Mouse (Mus musculus): ENCODE results near the gene Tab1. TPM values are rescaled to one million over a fixed set of nuclear protein-coding genes. Genes with fewer than 3 reads are reported as not detected.

Tab1 gene
- polyA plus RNA-seq, 1 experiment from 2014 or later, result 21.6 TPM

- no peak overlapping the region for H3K4me2 ChIP-seq (replicated peaks; ENCODE audit: low read depth, low read length)
- no peak for DNase-seq (ENCODE audit: low spot score)
- ATAC-seq (ENCODE audit: low FRiP score), result no peak
- H3K27me3 ChIP-seq (ENCODE audit: control insufficient read depth, insufficient read depth, low read length), result no peaks in the 10 kb centered on the region
- H3K4me1 ChIP-seq (replicated peaks; ENCODE audit: control insufficient read depth, insufficient read depth, low read length), result no peaks in the 10 kb centered on the region
- no peaks in the 10 kb centered on the region for H3K36me3 ChIP-seq (ENCODE audit: control insufficient read depth, insufficient read depth, low read length)
- H3K9me3 ChIP-seq (ENCODE audit: control insufficient read depth, low read length), result no peaks in the 10 kb centered on the region
- no peak overlapping the region for H3K27ac ChIP-seq (ENCODE audit: low read depth, low read length)
- 50% methylated on average over 1 of the region's 1 CpGs for WGBS
- H3K4me3 ChIP-seq (ENCODE audit: low read depth, low read length), result no peak overlapping the region
- H3K9ac ChIP-seq (ENCODE audit: low read depth, low read length), result no peak overlapping the region
Measured at GRCm38 (mm10) chr15:80127191-80127590, 5.7 kb upstream of the Tab1 start.

GRCm38 (mm10) chr15:80129982-80130381, 2.9 kb upstream of the Tab1 start:
- Histone ChIP-seq H3K9me3 (ENCODE audit: control insufficient read depth, low read length) (no peaks in the 10 kb centered on the region), H3K27me3 (ENCODE audit: control insufficient read depth, insufficient read depth, low read length) (no peaks in the 10 kb centered on the region), H3K4me2 (replicated peaks; ENCODE audit: low read depth, low read length) (no peak overlapping the region), H3K4me3 (ENCODE audit: low read depth, low read length) (no peak overlapping the region), H3K4me1 (replicated peaks; ENCODE audit: control insufficient read depth, insufficient read depth, low read length) (peaks cover 10% of the 10 kb centered on the region), H3K9ac (ENCODE audit: low read depth, low read length) (no peak overlapping the region), H3K27ac (ENCODE audit: low read depth, low read length) (no peak overlapping the region), H3K36me3 (ENCODE audit: control insufficient read depth, insufficient read depth, low read length) (no peaks in the 10 kb centered on the region)
- 95% methylated on average over 6 of the region's 6 CpGs for WGBS
- DNase-seq (ENCODE audit: low spot score), result no peak
- no peak for ATAC-seq (ENCODE audit: low FRiP score)

GRCm38 (mm10) chr15:80130689-80131088, 2.2 kb upstream of the Tab1 start:
- ATAC-seq (ENCODE audit: low FRiP score) (no peak), DNase-seq (ENCODE audit: low spot score) (no peak)
- Histone ChIP-seq H3K4me3 (ENCODE audit: low read depth, low read length) (no peak overlapping the region), H3K9me3 (ENCODE audit: control insufficient read depth, low read length) (no peaks in the 10 kb centered on the region), H3K4me1 (replicated peaks; ENCODE audit: control insufficient read depth, insufficient read depth, low read length) (peaks cover 10% of the 10 kb centered on the region), H3K27me3 (ENCODE audit: control insufficient read depth, insufficient read depth, low read length) (no peaks in the 10 kb centered on the region), H3K27ac (ENCODE audit: low read depth, low read length) (no peak overlapping the region), H3K36me3 (ENCODE audit: control insufficient read depth, insufficient read depth, low read length) (no peaks in the 10 kb centered on the region), H3K4me2 (replicated peaks; ENCODE audit: low read depth, low read length) (no peak overlapping the region), H3K9ac (ENCODE audit: low read depth, low read length) (no peak overlapping the region)
- 88% methylated on average over 5 of the region's 5 CpGs for WGBS

- H3K27me3 ChIP-seq (ENCODE audit: control insufficient read depth, insufficient read depth, low read length), result no peaks in the 10 kb centered on the region
- H3K4me2 ChIP-seq (replicated peaks; ENCODE audit: low read depth, low read length), result no peak overlapping the region
- no peak overlapping the region for H3K4me3 ChIP-seq (ENCODE audit: low read depth, low read length)
- H3K9me3 ChIP-seq (ENCODE audit: control insufficient read depth, low read length), result no peaks in the 10 kb centered on the region
- 71% methylated on average over 6 of the region's 6 CpGs for WGBS
- ATAC-seq (ENCODE audit: low FRiP score) (no peak), DNase-seq (ENCODE audit: low spot score) (no peak)
- peaks cover 12% of the 10 kb centered on the region for H3K4me1 ChIP-seq (replicated peaks; ENCODE audit: control insufficient read depth, insufficient read depth, low read length)
- H3K27ac ChIP-seq (ENCODE audit: low read depth, low read length), result no peak overlapping the region
- no peak overlapping the region for H3K9ac ChIP-seq (ENCODE audit: low read depth, low read length)
- H3K36me3 ChIP-seq (ENCODE audit: control insufficient read depth, insufficient read depth, low read length), result no peaks in the 10 kb centered on the region
Measured at GRCm38 (mm10) chr15:80131421-80131820, 1.5 kb upstream of the Tab1 start.

GRCm38 (mm10) chr15:80132452-80132851, 475 bp upstream of the Tab1 start:
- H3K27me3 ChIP-seq (ENCODE audit: control insufficient read depth, insufficient read depth, low read length), result no peaks in the 10 kb centered on the region
- H3K27ac ChIP-seq (ENCODE audit: low read depth, low read length), result no peak overlapping the region
- H3K4me3 ChIP-seq (ENCODE audit: low read depth, low read length), result peak overlapping the region; percentile 55
- H3K4me1 ChIP-seq (replicated peaks; ENCODE audit: control insufficient read depth, insufficient read depth, low read length), result peaks cover 12% of the 10 kb centered on the region
- no peaks in the 10 kb centered on the region for H3K9me3 ChIP-seq (ENCODE audit: control insufficient read depth, low read length)
- H3K9ac ChIP-seq (ENCODE audit: low read depth, low read length), result no peak overlapping the region
- WGBS, result 83% methylated on average over 9 of the region's 9 CpGs
- no peak for ATAC-seq (ENCODE audit: low FRiP score)
- no peaks in the 10 kb centered on the region for H3K36me3 ChIP-seq (ENCODE audit: control insufficient read depth, insufficient read depth, low read length)
- DNase-seq (ENCODE audit: low spot score), result no peak
- peak overlapping the region; percentile 36 for H3K4me2 ChIP-seq (replicated peaks; ENCODE audit: low read depth, low read length)

- DNase-seq (ENCODE audit: low spot score) (peak; percentile 58), ATAC-seq (ENCODE audit: low FRiP score) (0 out of 2 replicates have a peak, but pooled peaks have one; percentile 22)
- H3K36me3 ChIP-seq (ENCODE audit: control insufficient read depth, insufficient read depth, low read length), result no peaks in the 10 kb centered on the region
- peak overlapping the region; percentile 77 for H3K9ac ChIP-seq (ENCODE audit: low read depth, low read length)
- peak overlapping the region; percentile 89 for H3K4me2 ChIP-seq (replicated peaks; ENCODE audit: low read depth, low read length)
- peaks cover 12% of the 10 kb centered on the region for H3K4me1 ChIP-seq (replicated peaks; ENCODE audit: control insufficient read depth, insufficient read depth, low read length)
- peak overlapping the region; percentile 55 for H3K4me3 ChIP-seq (ENCODE audit: low read depth, low read length)
- H3K9me3 ChIP-seq (ENCODE audit: control insufficient read depth, low read length), result no peaks in the 10 kb centered on the region
- peak overlapping the region; percentile 93 for H3K27ac ChIP-seq (ENCODE audit: low read depth, low read length)
- no peaks in the 10 kb centered on the region for H3K27me3 ChIP-seq (ENCODE audit: control insufficient read depth, insufficient read depth, low read length)
- 16% methylated on average over 14 of the region's 14 CpGs for WGBS
Measured at GRCm38 (mm10) chr15:80133682-80134449, 939 bp downstream of the Tab1 start.

- no peaks in the 10 kb centered on the region for H3K27me3 ChIP-seq (ENCODE audit: control insufficient read depth, insufficient read depth, low read length)
- H3K27ac ChIP-seq (ENCODE audit: low read depth, low read length), result peak overlapping the region; percentile 93
- no peaks in the 10 kb centered on the region for H3K9me3 ChIP-seq (ENCODE audit: control insufficient read depth, low read length)
- H3K4me1 ChIP-seq (replicated peaks; ENCODE audit: control insufficient read depth, insufficient read depth, low read length), result peaks cover 12% of the 10 kb centered on the region
- H3K36me3 ChIP-seq (ENCODE audit: control insufficient read depth, insufficient read depth, low read length), result no peaks in the 10 kb centered on the region
- no peak for ATAC-seq (ENCODE audit: low FRiP score)
- WGBS, result 53% methylated on average over 9 of the region's 9 CpGs
- H3K9ac ChIP-seq (ENCODE audit: low read depth, low read length), result peak overlapping the region; percentile 77
- H3K4me3 ChIP-seq (ENCODE audit: low read depth, low read length), result peak overlapping the region; percentile 55
- H3K4me2 ChIP-seq (replicated peaks; ENCODE audit: low read depth, low read length), result peak overlapping the region; percentile 89
- DNase-seq (ENCODE audit: low spot score), result peak; percentile 18
Measured at GRCm38 (mm10) chr15:80134450-80134847, 1.5 kb downstream of the Tab1 start.

- Histone ChIP-seq H3K9me3 (ENCODE audit: control insufficient read depth, low read length) (no peaks in the 10 kb centered on the region), H3K27me3 (ENCODE audit: control insufficient read depth, insufficient read depth, low read length) (no peaks in the 10 kb centered on the region), H3K27ac (ENCODE audit: low read depth, low read length) (no peak overlapping the region), H3K36me3 (ENCODE audit: control insufficient read depth, insufficient read depth, low read length) (no peaks in the 10 kb centered on the region), H3K9ac (ENCODE audit: low read depth, low read length) (no peak overlapping the region), H3K4me2 (replicated peaks; ENCODE audit: low read depth, low read length) (no peak overlapping the region), H3K4me1 (replicated peaks; ENCODE audit: control insufficient read depth, insufficient read depth, low read length) (peaks cover 12% of the 10 kb centered on the region), H3K4me3 (ENCODE audit: low read depth, low read length) (no peak overlapping the region)
- WGBS, result 91% methylated on average over 2 of the region's 2 CpGs
- ATAC-seq (ENCODE audit: low FRiP score) (no peak), DNase-seq (ENCODE audit: low spot score) (no peak)
Measured at GRCm38 (mm10) chr15:80135499-80135898, 2.6 kb downstream of the Tab1 start.

GRCm38 (mm10) chr15:80136645-80137044, 3.7 kb downstream of the Tab1 start:
- Histone ChIP-seq H3K4me2 (replicated peaks; ENCODE audit: low read depth, low read length) (no peak overlapping the region), H3K4me3 (ENCODE audit: low read depth, low read length) (no peak overlapping the region), H3K9me3 (ENCODE audit: control insufficient read depth, low read length) (no peaks in the 10 kb centered on the region), H3K9ac (ENCODE audit: low read depth, low read length) (no peak overlapping the region), H3K27ac (ENCODE audit: low read depth, low read length) (no peak overlapping the region), H3K36me3 (ENCODE audit: control insufficient read depth, insufficient read depth, low read length) (peaks cover 3% of the 10 kb centered on the region; the same call in 1 of the 2 replicates), H3K4me1 (replicated peaks; ENCODE audit: control insufficient read depth, insufficient read depth, low read length) (peaks cover 12% of the 10 kb centered on the region), H3K27me3 (ENCODE audit: control insufficient read depth, insufficient read depth, low read length) (no peaks in the 10 kb centered on the region)
- no peak for DNase-seq (ENCODE audit: low spot score)
- 92% methylated on average over 3 of the region's 3 CpGs for WGBS
- ATAC-seq (ENCODE audit: low FRiP score), result no peak
